Mouse (Mus musculus) liver, embryonic 14.5 days (tissue): Measurements from ENCODE around the gene Fgfr2.

Experiments
- CTCF ChIP-seq: IDR thresholded peaks from 2 replicates; pipeline ENCODE4 v1.5.1; 2016; ENCODE audit warnings: antibody characterized with exemption, low read depth, control low read depth
- EP300 ChIP-seq: IDR thresholded peaks from 2 replicates; pipeline ENCODE4 v1.6.1; 2016; ENCODE audit warnings: antibody characterized with exemption, low read depth

GRCm38 (mm10) chr7:131830261-131830660 is 1292.9 kb downstream of the Fgfr2 start:
- TF ChIP-seq CTCF (no peak), EP300 (no peak)
